Mouse (Mus musculus): ENCODE results near the gene Sik3. TPM values are rescaled to one million over a fixed set of nuclear protein-coding genes. Genes with fewer than 3 reads are reported as not detected.

Sik3 gene
- 11.5 and 13.4 TPM in 2 replicates for polyA plus RNA-seq (2014; fragmentation: Nextera tagmentation; extraction: Ambion mirVana)

- Histone ChIP-seq H3K27ac (replicated peaks; ENCODE audit: low read depth, low read length) (peak within 1 kb of the TSS; percentile 89), H3K4me2 (ENCODE audit: low read depth, low read length) (peak within 1 kb of the TSS; percentile 70), H3K4me1 (ENCODE audit: control insufficient read depth, insufficient read depth, low read length) (peaks cover 30% of the 10 kb centered on the region), H3K9me3 (ENCODE audit: control insufficient read depth, low read length) (no peaks in the 10 kb centered on the region), H3K4me3 (ENCODE audit: low read depth, low read length) (peak within 1 kb of the TSS; percentile 97), H3K9ac (ENCODE audit: low read depth, low read length) (peak within 1 kb of the TSS; percentile 98), H3K36me3 (ENCODE audit: control insufficient read depth, insufficient read depth, low read length) (no peaks in the 10 kb centered on the region), H3K27me3 (replicated peaks; ENCODE audit: control insufficient read depth, insufficient read depth, low read length) (no peaks in the 10 kb centered on the region)
- 9% methylated on average over 18 of the region's 78 CpGs for WGBS
- ATAC-seq (ENCODE audit: low read depth) = peak; percentile 88
- peak; percentile 96 for DNase-seq (ENCODE audit: low spot score)
Measured at GRCm38 (mm10) chr9:46012091-46013008, at the start of gene Sik3, which contains the start of gene Pafah1b2. Sik3 (plus strand) TSS chr9:46012820. Pafah1b2 (minus strand) TSS chr9:46012690.

GRCm38 (mm10) chr9:45963577-45963976 is 49.0 kb upstream of the Sik3 start:
- ATAC-seq (ENCODE audit: low read depth) = no peak
- H3K27ac ChIP-seq (replicated peaks; ENCODE audit: low read depth, low read length) = no peak overlapping the region
- peaks cover 60% of the 10 kb centered on the region for H3K36me3 ChIP-seq (ENCODE audit: control insufficient read depth, insufficient read depth, low read length)

GRCm38 (mm10) chr9:45976884-45977283 is 35.7 kb upstream of the Sik3 start:
- H3K9ac ChIP-seq (ENCODE audit: low read depth, low read length) = no peak overlapping the region
- H3K27ac ChIP-seq (replicated peaks; ENCODE audit: low read depth, low read length) = no peak overlapping the region
- DNase-seq (ENCODE audit: low spot score) (no peak), ATAC-seq (ENCODE audit: low read depth) (no peak)
- 85% methylated on average over 2 of the region's 2 CpGs for WGBS
- H3K27me3 ChIP-seq (replicated peaks; ENCODE audit: control insufficient read depth, insufficient read depth, low read length) = no peaks in the 10 kb centered on the region
- 0 out of 2 replicates have a peak, but pooled peaks cover 5% of the 10 kb centered on the region for H3K4me1 ChIP-seq (ENCODE audit: control insufficient read depth, insufficient read depth, low read length)
- no peak overlapping the region for H3K4me3 ChIP-seq (ENCODE audit: low read depth, low read length)
- no peaks in the 10 kb centered on the region for H3K9me3 ChIP-seq (ENCODE audit: control insufficient read depth, low read length)
- peaks cover 57% of the 10 kb centered on the region for H3K36me3 ChIP-seq (ENCODE audit: control insufficient read depth, insufficient read depth, low read length)
- H3K4me2 ChIP-seq (ENCODE audit: low read depth, low read length) = no peak overlapping the region

More at GRCm38 (mm10) chr9:45963577-45963976, 49.0 kb upstream of the Sik3 start:
- no peak for DNase-seq (ENCODE audit: low spot score)
- WGBS = 93% methylated on average over 6 of the region's 6 CpGs
- H3K4me3 ChIP-seq (ENCODE audit: low read depth, low read length) = no peak overlapping the region
- no peak overlapping the region for H3K4me2 ChIP-seq (ENCODE audit: low read depth, low read length)
- H3K9ac ChIP-seq (ENCODE audit: low read depth, low read length) = no peak overlapping the region
- H3K4me1 ChIP-seq (ENCODE audit: control insufficient read depth, insufficient read depth, low read length) = no peaks in the 10 kb centered on the region
- H3K9me3 ChIP-seq (ENCODE audit: control insufficient read depth, low read length) = no peaks in the 10 kb centered on the region
- no peaks in the 10 kb centered on the region for H3K27me3 ChIP-seq (replicated peaks; ENCODE audit: control insufficient read depth, insufficient read depth, low read length)

GRCm38 (mm10) chr9:45979778-45980177 is 32.8 kb upstream of the Sik3 start:
- H3K9ac ChIP-seq (ENCODE audit: low read depth, low read length) = no peak overlapping the region
- 94% methylated on average over 2 of the region's 2 CpGs for WGBS
- ATAC-seq (ENCODE audit: low read depth) = no peak

GRCm38 (mm10) chr9:45980611-45981010 is 32.0 kb upstream of the Sik3 start:
- peaks cover 23% of the 10 kb centered on the region for H3K4me1 ChIP-seq (ENCODE audit: control insufficient read depth, insufficient read depth, low read length)
- WGBS = 94% methylated on average over 1 of the region's 1 CpGs
- DNase-seq (ENCODE audit: low spot score) = no peak
- peaks cover 31% of the 10 kb centered on the region; the same call in 1 of the 2 replicates for H3K36me3 ChIP-seq (ENCODE audit: control insufficient read depth, insufficient read depth, low read length)
- no peak for ATAC-seq (ENCODE audit: low read depth)
- H3K27me3 ChIP-seq (replicated peaks; ENCODE audit: control insufficient read depth, insufficient read depth, low read length) = no peaks in the 10 kb centered on the region
- H3K4me3 ChIP-seq (ENCODE audit: low read depth, low read length) = no peak overlapping the region
- no peak overlapping the region for H3K27ac ChIP-seq (replicated peaks; ENCODE audit: low read depth, low read length)
- no peak overlapping the region for H3K9ac ChIP-seq (ENCODE audit: low read depth, low read length)
- H3K4me2 ChIP-seq (ENCODE audit: low read depth, low read length) = no peak overlapping the region
- H3K9me3 ChIP-seq (ENCODE audit: control insufficient read depth, low read length) = no peaks in the 10 kb centered on the region

More at GRCm38 (mm10) chr9:45979778-45980177, 32.8 kb upstream of the Sik3 start:
- Histone ChIP-seq H3K9me3 (ENCODE audit: control insufficient read depth, low read length) (no peaks in the 10 kb centered on the region), H3K4me1 (ENCODE audit: control insufficient read depth, insufficient read depth, low read length) (peaks cover 21% of the 10 kb centered on the region), H3K27me3 (replicated peaks; ENCODE audit: control insufficient read depth, insufficient read depth, low read length) (no peaks in the 10 kb centered on the region), H3K4me3 (ENCODE audit: low read depth, low read length) (no peak overlapping the region), H3K36me3 (ENCODE audit: control insufficient read depth, insufficient read depth, low read length) (peaks cover 38% of the 10 kb centered on the region), H3K4me2 (ENCODE audit: low read depth, low read length) (no peak overlapping the region), H3K27ac (replicated peaks; ENCODE audit: low read depth, low read length) (no peak overlapping the region)
- no peak for DNase-seq (ENCODE audit: low spot score)

GRCm38 (mm10) chr9:45981331-45981730 is 31.3 kb upstream of the Sik3 start:
- Histone ChIP-seq H3K9ac (ENCODE audit: low read depth, low read length) (no peak overlapping the region), H3K27me3 (replicated peaks; ENCODE audit: control insufficient read depth, insufficient read depth, low read length) (no peaks in the 10 kb centered on the region), H3K4me3 (ENCODE audit: low read depth, low read length) (no peak overlapping the region), H3K27ac (replicated peaks; ENCODE audit: low read depth, low read length) (no peak overlapping the region), H3K36me3 (ENCODE audit: control insufficient read depth, insufficient read depth, low read length) (peaks cover 25% of the 10 kb centered on the region; the same call in 1 of the 2 replicates), H3K4me2 (ENCODE audit: low read depth, low read length) (no peak overlapping the region), H3K9me3 (ENCODE audit: control insufficient read depth, low read length) (no peaks in the 10 kb centered on the region), H3K4me1 (ENCODE audit: control insufficient read depth, insufficient read depth, low read length) (peaks cover 24% of the 10 kb centered on the region)
- no peak for DNase-seq (ENCODE audit: low spot score)
- ATAC-seq (ENCODE audit: low read depth) = no peak

- peak; percentile 26 for DNase-seq (ENCODE audit: low spot score)
- Histone ChIP-seq H3K27me3 (replicated peaks; ENCODE audit: control insufficient read depth, insufficient read depth, low read length) (no peaks in the 10 kb centered on the region), H3K4me1 (ENCODE audit: control insufficient read depth, insufficient read depth, low read length) (peaks cover 24% of the 10 kb centered on the region), H3K27ac (replicated peaks; ENCODE audit: low read depth, low read length) (peak overlapping the region; percentile 86), H3K9me3 (ENCODE audit: control insufficient read depth, low read length) (no peaks in the 10 kb centered on the region), H3K9ac (ENCODE audit: low read depth, low read length) (peak overlapping the region; percentile 98), H3K36me3 (ENCODE audit: control insufficient read depth, insufficient read depth, low read length) (peaks cover 10% of the 10 kb centered on the region; the same call in 1 of the 2 replicates), H3K4me2 (ENCODE audit: low read depth, low read length) (peak overlapping the region; percentile 79), H3K4me3 (ENCODE audit: low read depth, low read length) (peak overlapping the region; percentile 97)
- 1% methylated on average over 23 of the region's 23 CpGs for WGBS
- ATAC-seq (ENCODE audit: low read depth) = no peak
Measured at GRCm38 (mm10) chr9:45983676-45984408, 28.8 kb upstream of the Sik3 start.

GRCm38 (mm10) chr9:45984409-45985228 is 28.0 kb upstream of the Sik3 start:
- Histone ChIP-seq H3K36me3 (ENCODE audit: control insufficient read depth, insufficient read depth, low read length) (peaks cover 10% of the 10 kb centered on the region; the same call in 1 of the 2 replicates), H3K27ac (replicated peaks; ENCODE audit: low read depth, low read length) (peak overlapping the region; percentile 86), H3K9me3 (ENCODE audit: control insufficient read depth, low read length) (no peaks in the 10 kb centered on the region), H3K27me3 (replicated peaks; ENCODE audit: control insufficient read depth, insufficient read depth, low read length) (no peaks in the 10 kb centered on the region), H3K4me1 (ENCODE audit: control insufficient read depth, insufficient read depth, low read length) (peaks cover 22% of the 10 kb centered on the region), H3K4me2 (ENCODE audit: low read depth, low read length) (peak overlapping the region; percentile 79), H3K9ac (ENCODE audit: low read depth, low read length) (peak overlapping the region; percentile 98), H3K4me3 (ENCODE audit: low read depth, low read length) (peak overlapping the region; percentile 97)
- ATAC-seq (ENCODE audit: low read depth) (peak; percentile 95), DNase-seq (ENCODE audit: low spot score) (peak; percentile 97)
- 1% methylated on average over 15 of the region's 76 CpGs for WGBS

Measured in embryonic facial prominence, embryonic 14.5 days (tissue).